Mouse (Mus musculus): ENCODE measurements around the gene Tsc2. TPM values are rescaled to one million over a fixed set of nuclear protein-coding genes. Genes with fewer than 3 reads are reported as not detected.
A peak's percentile ranks its signal among the peaks of the same experiment; 100 is the strongest.

Tsc2 gene
- polyA plus RNA-seq, 1 experiment from 2014 or later: 56.9 TPM

DNA sequence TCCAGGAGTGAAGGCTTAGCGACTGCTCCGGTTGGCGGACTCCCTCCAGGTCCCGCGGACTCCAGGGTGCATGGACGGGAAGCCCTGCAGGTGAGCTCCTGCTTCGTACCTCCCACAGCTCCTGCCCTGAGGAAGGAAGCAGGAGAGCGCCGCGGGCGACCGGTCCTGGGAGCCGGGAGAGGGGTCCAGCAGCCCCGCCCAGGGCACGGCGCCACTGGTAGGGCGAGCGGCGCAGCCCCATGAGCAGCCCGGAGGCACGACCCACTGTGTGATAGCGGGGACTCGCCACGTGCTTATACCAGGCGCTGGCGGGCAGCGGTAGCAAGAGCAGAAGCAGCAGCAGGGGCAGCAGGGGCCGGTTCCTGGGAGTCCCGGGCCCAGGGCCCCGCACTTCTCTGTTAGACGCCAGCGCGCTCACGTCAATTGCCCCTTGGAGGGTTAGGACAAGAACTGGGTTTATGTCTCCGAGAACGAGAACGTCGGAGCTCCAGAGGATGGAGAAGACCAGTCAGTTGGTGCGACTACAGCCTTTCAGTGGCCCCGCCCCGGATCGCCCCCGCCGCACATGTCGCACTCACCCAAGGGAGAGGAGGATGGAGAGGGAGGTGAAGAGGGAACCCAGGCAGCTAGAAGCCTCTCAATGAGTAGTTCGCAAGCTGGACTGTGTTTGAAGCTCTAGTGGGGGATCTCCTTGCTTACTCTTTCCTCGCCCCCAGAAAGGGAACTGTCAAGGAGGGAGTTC is 25.8 kb upstream of the Tsc2 start, which contains the start of gene Npw:
TSS of gene Npw (minus strand) at position 441 of the 742 bp plus-strand sequence.
- no peaks in the 10 kb centered on the region for H3K9me3 ChIP-seq
- peak within 1 kb of the TSS; percentile 67; the same call in 1 of the 2 replicates for H3K27ac ChIP-seq
- 1% methylated on average over 47 of the region's 47 CpGs for WGBS
- DNase-seq (ENCODE audit: low spot score): no peak
- peaks cover 17% of the 10 kb centered on the region for H3K4me1 ChIP-seq
- H3K36me3 ChIP-seq: no peaks in the 10 kb centered on the region
- peaks cover 79% of the 10 kb centered on the region for H3K27me3 ChIP-seq (ENCODE audit: insufficient read depth, poor library complexity, severe bottlenecking)
- H3K4me3 ChIP-seq: peak within 1 kb of the TSS; percentile 64

GRCm38 (mm10) chr17:24654969-24655368 is 22.5 kb upstream of the Tsc2 start:
- Histone ChIP-seq H3K27me3 (ENCODE audit: insufficient read depth, poor library complexity, severe bottlenecking) (peaks cover 87% of the 10 kb centered on the region), H3K4me1 (peaks cover 28% of the 10 kb centered on the region), H3K9me3 (no peaks in the 10 kb centered on the region), H3K36me3 (no peaks in the 10 kb centered on the region), H3K4me3 (no peak overlapping the region), H3K27ac (no peak overlapping the region)
- no peak for DNase-seq (ENCODE audit: low spot score)
- 77% methylated on average over 4 of the region's 4 CpGs for WGBS

GRCm38 (mm10) chr17:24653967-24654710 is 21.7 kb upstream of the Tsc2 start:
- Histone ChIP-seq H3K9me3 (no peaks in the 10 kb centered on the region), H3K27ac (peak overlapping the region; percentile 74), H3K27me3 (ENCODE audit: insufficient read depth, poor library complexity, severe bottlenecking) (peaks cover 85% of the 10 kb centered on the region), H3K4me3 (peak overlapping the region; percentile 48), H3K4me1 (peaks cover 36% of the 10 kb centered on the region), H3K36me3 (no peaks in the 10 kb centered on the region)
- 5% methylated on average over 19 of the region's 19 CpGs for WGBS
- DNase-seq (ENCODE audit: low spot score): peak; percentile 92

DNA sequence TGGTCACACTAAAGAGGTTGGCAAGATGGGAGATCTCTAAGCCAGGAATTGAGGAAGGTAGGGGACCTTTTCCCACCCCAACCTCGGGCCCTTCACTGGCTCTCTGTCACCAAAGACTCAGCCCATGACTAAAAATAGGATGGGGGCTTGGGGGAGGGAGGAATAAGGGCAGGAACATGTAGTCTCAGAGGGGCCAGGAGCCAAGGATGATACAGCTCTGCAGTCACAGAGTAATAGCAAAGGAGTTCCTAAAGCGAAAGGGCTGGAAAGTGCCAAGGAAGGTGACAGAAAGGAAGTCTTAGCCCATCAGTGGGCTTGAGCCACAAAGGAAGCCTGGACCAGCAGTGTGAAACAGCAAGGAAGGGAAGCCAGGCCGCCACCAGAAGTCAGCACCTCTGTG is 19.4 kb upstream of the Tsc2 start:
- DNase-seq (ENCODE audit: low spot score): no peak
- Histone ChIP-seq H3K4me3 (no peak overlapping the region), H3K27me3 (ENCODE audit: insufficient read depth, poor library complexity, severe bottlenecking) (peaks cover 85% of the 10 kb centered on the region), H3K9me3 (no peaks in the 10 kb centered on the region), H3K4me1 (peaks cover 37% of the 10 kb centered on the region), H3K36me3 (no peaks in the 10 kb centered on the region), H3K27ac (no peak overlapping the region)
- 57% methylated on average over 3 of the region's 3 CpGs for WGBS

DNA sequence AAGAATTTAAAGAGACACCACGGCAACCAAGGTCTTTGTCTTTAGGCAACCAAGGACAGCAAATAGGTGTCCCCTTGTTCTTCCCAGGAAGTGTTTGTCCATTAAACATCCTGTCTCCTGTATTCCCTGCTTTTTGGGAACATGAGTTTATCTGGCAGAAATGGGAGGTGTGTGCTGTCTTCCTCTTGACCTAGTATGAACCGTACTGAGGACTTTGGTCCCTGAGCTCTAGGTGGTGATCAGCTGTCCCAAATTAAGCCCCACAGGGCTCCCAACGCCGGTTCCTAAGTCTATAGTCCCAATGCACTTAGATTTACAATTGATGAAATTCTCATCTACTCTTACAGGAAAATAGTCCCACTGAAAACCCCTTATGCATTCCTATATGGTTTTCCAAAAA is 18.3 kb upstream of the Tsc2 start:
- H3K4me3 ChIP-seq: peak overlapping the region; percentile 86
- peaks cover 43% of the 10 kb centered on the region for H3K4me1 ChIP-seq
- H3K27ac ChIP-seq: no peak overlapping the region
- DNase-seq (ENCODE audit: low spot score): no peak
- peaks cover 82% of the 10 kb centered on the region for H3K27me3 ChIP-seq (ENCODE audit: insufficient read depth, poor library complexity, severe bottlenecking)
- H3K9me3 ChIP-seq: no peaks in the 10 kb centered on the region
- no peaks in the 10 kb centered on the region for H3K36me3 ChIP-seq
- 77% methylated on average over 4 of the region's 4 CpGs for WGBS

DNA sequence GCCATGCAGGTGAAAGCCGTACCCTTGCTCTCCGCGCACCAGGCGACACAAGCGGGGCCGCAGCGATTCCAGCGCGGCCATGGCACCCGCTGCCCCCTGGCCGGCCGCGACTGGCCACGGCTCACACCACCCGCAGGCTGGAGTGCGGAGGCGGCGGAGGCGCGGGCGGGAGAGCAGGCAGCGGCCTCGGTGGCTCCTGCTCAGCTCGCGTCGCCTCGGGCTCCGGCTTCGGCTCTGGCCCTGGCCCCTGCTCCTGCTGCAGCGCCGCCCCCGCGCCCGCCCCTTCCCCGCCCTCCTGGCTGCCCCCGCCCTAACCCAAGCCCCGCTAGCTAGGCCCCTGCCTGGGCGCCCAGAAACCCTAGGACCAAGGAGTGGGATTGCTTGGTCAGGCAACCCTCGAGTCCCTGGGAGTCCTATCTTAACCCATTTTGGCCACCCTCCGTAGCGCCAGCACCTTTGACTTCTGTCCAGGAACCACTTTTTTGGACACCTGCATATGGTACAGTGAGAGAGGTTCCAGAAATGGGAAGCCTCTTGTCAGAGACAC is 17.7 kb upstream of the Tsc2 start, which contains the start of gene Slc9a3r2:
TSS of gene Slc9a3r2 (minus strand) at position 258 of the 547 bp plus-strand sequence.
- Histone ChIP-seq H3K4me1 (peaks cover 50% of the 10 kb centered on the region), H3K4me3 (peak within 1 kb of the TSS; percentile 86), H3K27me3 (ENCODE audit: insufficient read depth, poor library complexity, severe bottlenecking) (peaks cover 84% of the 10 kb centered on the region)

GRCm38 (mm10) chr17:24649581-24650069 is 17.2 kb upstream of the Tsc2 start:
- DNase-seq (ENCODE audit: low spot score): no peak
- Histone ChIP-seq H3K27ac (peak overlapping the region; percentile 90), H3K4me3 (peak overlapping the region; percentile 86), H3K36me3 (no peaks in the 10 kb centered on the region), H3K27me3 (ENCODE audit: insufficient read depth, poor library complexity, severe bottlenecking) (peaks cover 84% of the 10 kb centered on the region), H3K9me3 (no peaks in the 10 kb centered on the region), H3K4me1 (peaks cover 55% of the 10 kb centered on the region)
- 2% methylated on average over 35 of the region's 35 CpGs for WGBS

More for the DNA sequence above, 17.7 kb upstream of the Tsc2 start, which contains the start of gene Slc9a3r2:
- WGBS: under 1% methylated on average over 35 of the region's 41 CpGs
- Histone ChIP-seq H3K36me3 (no peaks in the 10 kb centered on the region), H3K27ac (peak within 1 kb of the TSS; percentile 90), H3K9me3 (no peaks in the 10 kb centered on the region)
- DNase-seq (ENCODE audit: low spot score): no peak

DNA sequence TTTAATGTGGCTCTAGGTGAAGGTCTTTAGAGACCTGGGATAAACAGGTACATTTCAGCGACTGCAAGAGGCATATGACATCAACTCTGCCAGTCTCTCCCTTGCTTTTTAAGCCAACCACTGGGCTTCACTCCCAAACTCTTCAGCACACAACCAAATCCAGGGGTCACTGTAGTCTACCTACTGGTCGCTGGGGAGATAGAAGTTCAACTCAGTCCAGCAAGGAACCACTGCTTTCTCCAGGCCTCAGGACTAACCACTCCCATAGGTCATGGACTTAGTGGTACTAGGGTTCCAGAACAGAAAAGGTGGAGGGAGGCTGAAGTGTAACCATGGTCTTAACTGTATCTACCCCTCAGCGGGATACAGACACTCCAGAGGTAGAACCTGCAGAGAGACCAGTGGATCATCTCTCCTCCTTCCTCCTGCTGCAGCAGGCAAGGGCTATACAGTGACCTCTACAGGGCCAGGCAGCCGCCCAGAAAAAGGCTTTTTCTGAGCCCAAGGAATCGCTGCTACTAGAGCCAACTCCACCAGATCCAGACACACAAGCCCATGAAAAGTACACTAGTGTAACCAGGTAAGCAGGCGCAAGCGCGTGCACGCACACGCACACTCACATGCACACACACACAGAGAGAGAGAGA is 16.4 kb upstream of the Tsc2 start:
- H3K9me3 ChIP-seq: no peaks in the 10 kb centered on the region
- peaks cover 63% of the 10 kb centered on the region for H3K4me1 ChIP-seq
- H3K27ac ChIP-seq: peak overlapping the region; percentile 90; the same call in 1 of the 2 replicates
- H3K27me3 ChIP-seq (ENCODE audit: insufficient read depth, poor library complexity, severe bottlenecking): peaks cover 83% of the 10 kb centered on the region
- no peaks in the 10 kb centered on the region for H3K36me3 ChIP-seq
- WGBS: 73% methylated on average over 10 of the region's 10 CpGs
- no peak for DNase-seq (ENCODE audit: low spot score)
- H3K4me3 ChIP-seq: peak overlapping the region; percentile 86

GRCm38 (mm10) chr17:24647493-24647892 is 15.1 kb upstream of the Tsc2 start:
- WGBS: 72% methylated on average over 11 of the region's 11 CpGs
- peaks cover 76% of the 10 kb centered on the region for H3K4me1 ChIP-seq
- H3K36me3 ChIP-seq: 0 out of 2 replicates have a peak, but pooled peaks cover 3% of the 10 kb centered on the region
- DNase-seq (ENCODE audit: low spot score): no peak
- peak overlapping the region; percentile 65; the same call in 1 of the 2 replicates for H3K27ac ChIP-seq
- no peaks in the 10 kb centered on the region for H3K9me3 ChIP-seq
- H3K27me3 ChIP-seq (ENCODE audit: insufficient read depth, poor library complexity, severe bottlenecking): peaks cover 89% of the 10 kb centered on the region
- H3K4me3 ChIP-seq: peak overlapping the region; percentile 17; the same call in 1 of the 2 replicates

DNA sequence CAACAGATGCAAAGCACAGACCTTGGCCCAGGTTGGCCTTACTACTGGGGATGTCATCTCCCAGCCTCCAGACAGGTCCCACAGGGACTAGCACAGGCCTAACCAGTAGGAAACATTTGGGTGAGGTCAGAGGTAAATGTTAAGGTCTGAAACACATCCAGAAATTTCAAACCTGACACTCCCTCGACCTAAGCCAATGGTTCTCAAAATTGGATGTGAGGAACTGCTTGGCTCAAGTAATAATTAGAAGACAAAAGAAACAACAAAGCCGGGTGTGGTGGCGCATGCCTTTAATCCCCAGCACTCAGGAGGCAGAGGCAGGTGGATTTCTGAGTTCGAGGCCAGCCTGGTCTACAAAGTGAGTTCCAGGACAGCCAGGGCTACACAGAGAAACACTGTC is 14.0 kb upstream of the Tsc2 start:
- H3K9me3 ChIP-seq: no peaks in the 10 kb centered on the region
- H3K27me3 ChIP-seq (ENCODE audit: insufficient read depth, poor library complexity, severe bottlenecking): peaks cover 89% of the 10 kb centered on the region
- H3K4me3 ChIP-seq: no peak overlapping the region
- DNase-seq (ENCODE audit: low spot score): no peak
- H3K36me3 ChIP-seq: peaks cover 3% of the 10 kb centered on the region; the same call in 1 of the 2 replicates
- H3K27ac ChIP-seq: peak overlapping the region; percentile 75; the same call in 1 of the 2 replicates
- H3K4me1 ChIP-seq: peaks cover 74% of the 10 kb centered on the region
- 80% methylated on average over 4 of the region's 4 CpGs for WGBS

DNA sequence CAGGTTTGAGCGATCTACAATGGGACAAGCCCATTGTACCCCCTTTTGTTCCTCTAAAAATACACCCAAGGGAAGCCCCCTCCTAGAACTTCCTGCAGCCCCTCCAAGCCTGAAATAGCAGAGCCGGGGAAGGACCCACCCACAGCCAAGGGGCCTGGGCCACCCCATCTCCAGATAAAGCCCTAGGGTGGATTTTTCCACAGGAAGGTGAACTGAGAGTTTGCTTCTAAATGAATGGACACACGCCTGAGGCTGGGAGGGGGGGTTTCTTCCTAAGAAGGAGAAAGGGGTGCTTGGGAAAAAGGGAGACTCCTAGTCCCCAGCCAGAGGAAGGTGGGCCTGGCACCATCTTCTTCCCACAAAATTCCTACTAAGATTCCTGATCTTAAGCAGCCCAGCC is 13.5 kb upstream of the Tsc2 start:
- Histone ChIP-seq H3K27ac (peak overlapping the region; percentile 75), H3K4me3 (no peak overlapping the region; the same call in 1 of the 2 replicates), H3K4me1 (peaks cover 74% of the 10 kb centered on the region), H3K27me3 (ENCODE audit: insufficient read depth, poor library complexity, severe bottlenecking) (peaks cover 87% of the 10 kb centered on the region), H3K36me3 (peaks cover 6% of the 10 kb centered on the region; the same call in 1 of the 2 replicates), H3K9me3 (no peaks in the 10 kb centered on the region)
- 55% methylated on average over 3 of the region's 3 CpGs for WGBS
- no peak for DNase-seq (ENCODE audit: low spot score)

All from heart, embryonic 10.5 days (tissue).